Mouse (Mus musculus): ENCODE measurements at regions not wholly inside any gene's neighbourhood (a gene's known extent, or its start where the extent isn't known, plus 50 kb on each side); places are given as distances from the start of the nearest gene placed in this dataset.

DNA sequence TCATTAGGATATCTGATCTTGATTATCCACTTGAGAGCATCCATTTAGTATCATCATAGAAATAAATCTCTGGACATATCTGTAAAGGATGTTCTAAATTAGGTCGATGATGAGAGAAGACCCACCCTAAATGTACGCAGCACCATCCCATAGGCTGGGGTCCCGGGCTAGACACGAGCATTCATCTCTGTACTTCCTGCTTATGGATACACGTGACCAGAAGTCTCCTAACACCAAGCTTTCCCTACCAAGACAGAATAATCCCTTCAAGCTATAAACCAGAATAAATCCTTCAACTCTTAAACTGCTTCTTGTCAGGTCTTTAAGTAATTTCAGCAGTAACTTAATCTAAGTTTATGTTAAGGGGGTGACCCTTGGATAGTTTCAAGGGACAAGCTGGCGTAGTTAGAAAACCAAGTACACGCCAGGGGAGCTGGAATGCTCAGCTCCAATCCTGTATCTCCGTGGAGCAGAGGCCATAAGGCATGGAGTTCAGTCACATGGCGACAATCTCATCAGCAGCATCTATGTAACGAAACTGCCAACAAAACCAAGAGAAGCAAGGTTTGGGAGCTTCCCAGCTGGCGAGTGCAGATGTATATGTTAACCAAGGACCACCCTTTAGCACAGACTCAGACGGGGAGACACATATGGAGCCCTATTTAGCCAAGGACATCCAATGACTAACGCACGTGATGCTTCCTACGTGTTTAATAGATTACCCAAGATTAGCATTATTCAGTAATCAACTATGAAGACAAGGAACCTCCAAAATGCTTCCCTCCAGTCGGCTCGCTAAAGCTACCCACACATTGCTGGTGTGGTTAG lies 76.3 kb upstream of the Spdye4c start:
- no peak for DNase-seq (ENCODE audit: extremely low read depth, insufficient read length, low spot score)

DNA sequence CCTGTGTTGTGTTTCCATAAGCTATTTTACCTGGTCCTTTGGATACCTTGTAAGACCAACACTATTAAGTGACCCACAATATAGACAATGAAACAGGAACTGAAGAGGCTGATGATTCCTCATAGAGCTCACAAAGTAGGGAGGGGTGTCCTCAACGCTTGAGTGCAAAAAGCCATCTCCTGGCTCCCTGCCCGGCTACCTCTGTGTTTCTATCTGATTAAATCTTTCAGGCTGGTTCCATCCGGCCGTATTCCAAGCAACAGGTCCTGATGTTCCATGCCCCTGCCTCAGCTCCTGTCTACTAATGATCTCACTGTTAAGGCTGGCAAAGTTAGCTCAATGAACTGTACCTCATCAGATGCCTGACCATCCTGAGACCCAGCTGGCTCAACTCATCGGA lies 75.3 kb upstream of the Spdye4c start:
- DNase-seq (ENCODE audit: extremely low read depth, insufficient read length, low spot score) = no peak

DNA sequence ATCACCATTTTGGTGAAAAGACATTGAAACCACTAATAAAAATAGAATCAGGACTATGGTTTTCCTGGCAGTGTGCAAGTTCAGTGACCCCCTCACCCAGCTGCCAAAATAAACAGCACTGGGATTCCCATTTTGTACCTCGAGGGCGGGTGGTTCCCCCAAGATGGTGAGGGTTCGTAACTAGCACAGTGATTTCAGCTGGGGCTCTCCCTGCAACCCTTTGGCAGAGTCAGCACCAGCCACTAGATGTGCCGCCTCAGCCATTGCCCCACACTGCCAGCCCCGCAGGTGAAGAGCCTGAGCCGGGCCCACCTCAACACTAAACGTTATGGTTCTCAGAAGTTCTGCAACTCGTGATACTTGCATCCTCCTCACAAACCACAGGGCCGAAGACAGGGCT lies 74.3 kb upstream of the Spdye4c start:
- peak; percentile 12 for DNase-seq (ENCODE audit: extremely low read depth, insufficient read length, low spot score)

DNA sequence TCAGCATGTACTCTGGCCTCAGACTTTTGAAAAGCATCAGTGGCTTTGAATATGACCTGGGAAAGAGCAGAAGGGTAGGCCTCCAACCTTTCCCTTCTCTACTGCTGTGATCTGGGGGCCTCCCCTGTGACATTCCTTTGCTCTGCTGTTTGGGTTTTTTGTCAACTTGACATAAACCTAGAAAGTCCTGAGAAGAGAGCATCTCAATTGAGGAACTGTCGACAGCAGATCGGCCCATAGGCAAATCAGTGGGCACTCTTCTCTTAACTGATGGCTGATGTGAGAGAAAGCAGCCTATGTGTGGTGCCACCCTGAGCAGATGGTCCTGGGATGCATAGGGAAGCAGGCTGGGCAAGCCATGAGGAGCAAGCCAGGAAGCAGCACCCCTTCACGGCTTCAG lies 72.9 kb upstream of the Spdye4c start:
- DNase-seq (ENCODE audit: extremely low read depth, insufficient read length, low spot score) = no peak

DNA sequence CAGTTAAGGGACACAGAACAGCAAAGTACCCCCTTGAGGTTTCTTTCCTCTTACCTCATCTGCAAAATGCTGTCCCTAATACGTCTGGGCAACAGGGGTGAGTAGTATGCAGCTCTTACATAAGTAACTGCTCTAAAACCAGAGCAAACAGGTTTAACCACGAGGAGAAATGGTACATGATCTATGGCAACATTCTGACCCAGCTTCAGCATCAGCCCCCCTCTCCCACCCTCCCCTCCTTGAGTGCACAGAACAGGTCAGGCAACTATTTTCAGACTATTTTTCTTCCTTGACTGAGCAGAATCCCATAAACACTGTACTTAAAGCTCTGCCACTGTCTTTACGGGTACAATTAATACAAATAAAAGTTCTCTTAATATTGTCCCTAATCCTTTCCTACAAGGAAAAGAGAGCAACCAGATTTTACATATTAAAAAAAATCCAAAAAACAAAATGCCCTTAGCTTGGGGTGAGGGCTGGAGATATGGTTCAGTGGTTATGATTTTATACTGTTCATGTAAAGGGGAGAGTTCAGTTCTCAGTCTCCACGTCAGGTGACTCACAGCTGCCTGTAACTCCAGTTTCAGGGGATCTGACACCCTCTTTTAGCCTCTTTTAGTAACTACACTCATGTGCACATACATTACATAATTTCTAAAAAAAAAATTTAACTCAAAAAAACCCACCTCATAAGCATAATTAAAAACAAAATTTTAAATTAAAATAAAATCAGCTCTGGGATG lies 69.1 kb upstream of the Spdye4c start:
- no peak for DNase-seq (ENCODE audit: extremely low read depth, insufficient read length, low spot score)

DNA sequence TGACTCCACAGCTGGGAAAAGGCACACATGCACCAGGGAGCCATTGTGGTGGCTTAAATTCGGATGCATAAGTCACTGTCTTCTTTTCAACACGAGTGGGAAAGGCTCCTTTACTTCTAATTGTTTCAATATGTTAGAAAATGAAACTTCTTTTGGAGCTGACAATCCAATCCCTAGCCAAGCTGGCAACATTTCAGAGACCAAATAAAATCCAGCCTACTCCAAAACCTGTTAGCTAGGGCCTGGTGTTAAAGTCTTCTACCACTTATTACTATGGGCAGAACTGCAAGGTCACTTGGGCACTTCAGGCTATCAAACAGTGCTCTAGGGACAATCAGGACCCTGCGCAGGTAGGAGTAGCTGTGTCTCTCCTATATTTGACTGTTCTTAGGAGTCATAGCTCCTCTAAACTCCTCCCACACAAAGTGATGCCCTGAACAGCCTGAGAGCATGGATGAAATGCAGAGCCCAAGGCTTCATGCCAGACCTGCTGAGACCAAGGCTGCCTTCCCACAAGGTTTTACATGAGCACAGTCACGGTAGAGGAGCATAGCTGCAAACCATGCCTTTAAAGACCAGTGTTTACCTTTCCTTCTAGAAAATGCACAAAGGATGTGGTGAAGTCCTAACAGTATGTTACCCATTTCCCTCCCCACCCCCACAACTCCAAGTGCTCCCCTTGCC lies 67.4 kb upstream of the Spdye4c start:
- no peak for DNase-seq (ENCODE audit: extremely low read depth, insufficient read length, low spot score)

DNA sequence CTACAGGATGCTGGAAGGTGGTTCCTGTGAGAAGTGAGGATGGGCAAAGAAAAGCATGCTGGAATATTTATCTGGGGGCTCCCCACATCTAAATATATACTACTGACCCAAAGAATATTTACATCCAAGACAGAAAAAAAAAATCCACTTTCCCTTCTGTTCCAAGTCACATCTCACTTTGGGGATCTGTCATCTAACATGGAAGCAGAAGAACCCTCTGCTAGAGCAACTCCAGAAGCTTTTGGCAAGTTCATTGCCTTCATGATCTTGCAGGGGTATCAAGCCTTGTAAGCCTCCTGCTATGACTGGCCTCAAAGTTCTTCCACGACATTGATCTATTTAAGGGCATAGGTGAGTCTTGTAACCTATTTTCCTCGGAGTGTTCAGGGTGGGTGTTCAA lies 64.9 kb upstream of the Spdye4c start:
- DNase-seq (ENCODE audit: extremely low read depth, insufficient read length, low spot score) = no peak

DNA sequence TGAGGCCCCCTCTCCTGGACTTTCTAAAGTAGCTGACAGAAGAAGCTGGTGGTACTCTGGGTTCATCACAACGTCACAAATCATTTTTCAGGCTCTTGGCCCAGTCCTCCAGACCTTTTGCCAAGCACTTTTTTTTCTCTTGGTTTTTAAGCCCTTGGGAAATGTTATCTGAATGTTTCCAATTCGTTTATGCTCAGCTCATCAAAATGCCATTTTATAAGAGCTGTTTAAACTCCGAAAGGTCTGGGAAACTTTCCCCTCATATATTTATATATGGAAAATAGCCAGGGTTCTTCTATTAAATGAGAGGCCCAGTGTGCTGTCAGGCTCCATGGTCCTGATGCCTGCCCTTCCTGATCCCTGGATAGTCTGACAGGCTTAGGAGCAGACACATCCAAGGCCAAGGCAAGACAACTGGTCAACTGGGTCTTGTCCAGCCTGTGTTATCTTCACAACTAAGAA lies 64.1 kb upstream of the Spdye4c start:
- DNase-seq (ENCODE audit: extremely low read depth, insufficient read length, low spot score) = no peak

DNA sequence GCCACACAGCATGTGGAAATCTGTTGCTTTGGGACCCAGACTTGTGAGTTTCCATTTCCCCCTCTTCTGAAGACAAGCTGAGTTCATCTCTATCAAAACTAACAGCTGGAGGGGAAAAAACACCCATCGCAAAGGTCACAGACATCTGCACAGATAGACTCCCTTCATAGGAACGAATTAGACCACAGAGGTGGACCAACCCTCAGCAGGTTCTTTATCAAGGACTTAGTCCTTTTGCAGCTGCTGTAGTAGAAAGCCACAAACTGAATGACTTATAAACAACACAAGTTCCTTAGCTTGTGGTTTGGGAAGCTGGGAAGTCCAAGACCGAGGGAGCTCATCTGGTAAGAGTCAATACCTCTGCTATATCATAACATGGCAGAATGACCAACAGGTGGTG lies 54.7 kb upstream of the Spdye4c start:
- DNase-seq (ENCODE audit: extremely low read depth, insufficient read length, low spot score) = peak; percentile 23

DNA sequence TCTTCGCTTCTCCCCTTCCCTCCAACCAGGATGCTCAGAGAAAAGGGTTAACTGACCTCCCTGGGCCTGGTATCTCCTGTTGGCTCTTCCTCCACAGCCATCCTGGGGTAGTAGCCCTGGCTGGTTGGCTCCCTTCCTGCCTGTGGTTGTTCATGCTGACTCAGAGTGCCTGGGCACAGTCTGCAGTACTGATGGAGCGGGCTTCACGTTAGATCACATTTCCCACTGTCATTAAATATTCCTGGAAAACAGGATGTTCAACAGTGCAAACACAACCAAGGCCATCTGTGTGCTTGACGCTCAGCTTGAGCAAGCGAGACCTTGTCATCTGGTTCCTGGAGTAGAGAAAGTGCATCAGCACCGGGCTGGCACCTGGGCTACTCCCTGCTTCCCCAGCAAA lies 53.6 kb upstream of the Spdye4c start:
- DNase-seq (ENCODE audit: extremely low read depth, insufficient read length, low spot score) = peak; percentile 74

DNA sequence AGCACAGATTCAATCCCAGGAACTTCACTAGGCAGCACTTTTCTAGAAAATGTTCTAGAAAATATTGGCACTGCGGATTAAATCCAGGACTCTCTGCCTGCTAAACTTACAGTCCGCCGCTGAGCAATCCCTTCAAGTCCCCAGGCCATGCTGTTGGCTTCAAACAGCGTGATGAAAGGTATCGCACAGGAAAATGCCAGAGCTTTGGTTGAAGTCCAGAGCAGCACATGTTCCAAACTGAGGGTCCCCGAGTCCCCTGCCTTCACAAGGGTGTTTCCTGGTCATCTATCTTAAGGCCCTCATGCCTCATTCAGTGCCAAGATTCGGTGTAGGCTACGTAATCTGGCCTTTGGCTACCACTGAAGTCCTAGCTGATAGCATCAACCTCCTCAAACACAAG lies 52.3 kb upstream of the Spdye4c start:
- no peak for DNase-seq (ENCODE audit: extremely low read depth, insufficient read length, low spot score)
